Mouse (Mus musculus) heart, embryonic 11.5 days (tissue): ENCODE data around the gene R3hdm2. TPM values are rescaled to one million over a fixed set of nuclear protein-coding genes. Genes with fewer than 3 reads are reported as not detected.

Experiments used
- ATAC-seq: fragments of 200-750 bp; cut with Nextera tagmentation; replicated peaks from 2 replicates; pipeline ENCODE4 v1.8.0; 2017; ENCODE audit warnings: moderate library complexity; ENCODE audit not compliant: insufficient number of reproducible peaks, low FRiP score, low TSS enrichment
- H3K27ac ChIP-seq: fragments of 300-500 bp; sonication (generic); 2 replicates; pipeline ENCODE4 v1.5.1; 2014; ENCODE audit warnings: mild to moderate bottlenecking, low read depth, low read length
- H3K27me3 ChIP-seq: fragments of 300-500 bp; sonication (generic); 2 replicates; pipeline ENCODE4 v1.6.1; 2014; ENCODE audit warnings: mild to moderate bottlenecking, low read length, mixed read lengths; ENCODE audit not compliant: control insufficient read depth, insufficient read depth
- H3K36me3 ChIP-seq: fragments of 300-500 bp; sonication (generic); 2 replicates; pipeline ENCODE4 v1.6.1; 2014; ENCODE audit warnings: mild to moderate bottlenecking, low read length, moderate library complexity, mixed read lengths; ENCODE audit not compliant: control insufficient read depth, insufficient read depth
- H3K4me1 ChIP-seq: fragments of 300-500 bp; sonication (generic); 2 replicates; pipeline ENCODE4 v1.6.1; 2014; ENCODE audit warnings: low read length; ENCODE audit not compliant: control insufficient read depth, insufficient read depth
- H3K4me2 ChIP-seq: fragments of 300-500 bp; sonication (generic); 2 replicates; pipeline ENCODE4 v1.6.1; 2014; ENCODE audit warnings: mild to moderate bottlenecking, moderate library complexity
- H3K4me3 ChIP-seq: fragments of 300-500 bp; sonication (generic); 2 replicates; pipeline ENCODE4 v1.5.1; 2014; ENCODE audit warnings: low read depth, low read length
- H3K9ac ChIP-seq: fragments of 300-500 bp; sonication (generic); 2 replicates; pipeline ENCODE4 v1.6.1; 2014; ENCODE audit warnings: mild to moderate bottlenecking, low read depth, low read length, moderate library complexity
- H3K9me3 ChIP-seq: fragments of 300-500 bp; sonication (generic); replicated peaks from 2 replicates; pipeline ENCODE4 v1.6.1; 2016; ENCODE audit warnings: low read length; ENCODE audit not compliant: control insufficient read depth
- WGBS: fragments of 180-500 bp; shearing (Covaris S2); extraction: QIAGEN DNeasy Blood & Tissue Kit; methylation state at CpG from one replicate; pipeline ENCODE4 v1.1.7; 2014; ENCODE audit not compliant: insufficient replicate concordance; 5-methylcytosine and 5-hydroxymethylcytosine counted together
- polyA plus RNA-seq: library from polyadenylated mRNA; unstranded; fragments of >200 nt; fragmentation: Nextera tagmentation; extraction: Ambion mirVana; gene quantifications from 2 replicates; pipeline ENCODE4 v1.2.1, GENCODE M21; 2014

R3hdm2 gene
- polyA plus RNA-seq, 1 experiment from 2014 or later = 30.3 TPM

GRCm38 (mm10) chr10:127519041-127519701 lies 139.0 kb downstream of the R3hdm2 start:
- peaks cover 36% of the 10 kb centered on the region for H3K4me1 ChIP-seq
- no peak overlapping the region for H3K27ac ChIP-seq
- H3K36me3 ChIP-seq = peaks cover 8% of the 10 kb centered on the region; the same call in 1 of the 2 replicates
- ATAC-seq = no peak
- H3K9me3 ChIP-seq = no peaks in the 10 kb centered on the region
- peaks cover 32% of the 10 kb centered on the region for H3K27me3 ChIP-seq
- no peak overlapping the region for H3K9ac ChIP-seq
- H3K4me2 ChIP-seq = no peak overlapping the region
- 94% methylated on average over 25 of the region's 26 CpGs for WGBS
- H3K4me3 ChIP-seq = no peak overlapping the region

- Histone ChIP-seq H3K36me3 (peaks cover 8% of the 10 kb centered on the region; the same call in 1 of the 2 replicates), H3K4me3 (peak overlapping the region; percentile 12; the same call in 1 of the 2 replicates), H3K4me2 (peak overlapping the region; percentile 75), H3K4me1 (peaks cover 26% of the 10 kb centered on the region), H3K9me3 (no peaks in the 10 kb centered on the region), H3K9ac (no peak overlapping the region), H3K27ac (no peak overlapping the region), H3K27me3 (peaks cover 32% of the 10 kb centered on the region)
- 90% methylated on average over 37 of the region's 37 CpGs for WGBS
- no peak for ATAC-seq
Observed at GRCm38 (mm10) chr10:127519903-127520713, 140.0 kb downstream of the R3hdm2 start.

- ATAC-seq = no peak
- H3K9ac ChIP-seq = peak overlapping the region; percentile 56; the same call in 1 of the 2 replicates
- no peak overlapping the region for H3K27ac ChIP-seq
- peaks cover 25% of the 10 kb centered on the region for H3K4me1 ChIP-seq
- peak overlapping the region; percentile 75 for H3K4me2 ChIP-seq
- peaks cover 8% of the 10 kb centered on the region; the same call in 1 of the 2 replicates for H3K36me3 ChIP-seq
- no peaks in the 10 kb centered on the region for H3K9me3 ChIP-seq
- H3K27me3 ChIP-seq = peaks cover 34% of the 10 kb centered on the region
- WGBS = 81% methylated on average over 20 of the region's 20 CpGs
- peak overlapping the region; percentile 55 for H3K4me3 ChIP-seq
Observed at GRCm38 (mm10) chr10:127520714-127521357, 140.7 kb downstream of the R3hdm2 start.

GRCm38 (mm10) chr10:127521611-127522080 lies 141.5 kb downstream of the R3hdm2 start:
- H3K27me3 ChIP-seq = peaks cover 36% of the 10 kb centered on the region
- WGBS = 10% methylated on average over 12 of the region's 12 CpGs
- ATAC-seq = no peak

GRCm38 (mm10) chr10:127522088-127522581 lies 142.0 kb downstream of the R3hdm2 start, which contains the start of gene Shmt2:
Gene Shmt2, minus strand, starts transcription at chr10:127522444.
- H3K27ac ChIP-seq = no peak within 1 kb of the TSS
- peaks cover 41% of the 10 kb centered on the region for H3K27me3 ChIP-seq
- peak; percentile 58 for ATAC-seq
- H3K4me2 ChIP-seq = peak within 1 kb of the TSS; percentile 75
- peak within 1 kb of the TSS; percentile 55 for H3K4me3 ChIP-seq
- WGBS = under 1% methylated on average over 21 of the region's 21 CpGs
- peaks cover 8% of the 10 kb centered on the region; the same call in 1 of the 2 replicates for H3K36me3 ChIP-seq
- H3K9ac ChIP-seq = peak within 1 kb of the TSS; percentile 56
- H3K4me1 ChIP-seq = peaks cover 22% of the 10 kb centered on the region
- H3K9me3 ChIP-seq = no peaks in the 10 kb centered on the region

More at GRCm38 (mm10) chr10:127521611-127522080, 141.5 kb downstream of the R3hdm2 start:
- Histone ChIP-seq H3K9me3 (no peaks in the 10 kb centered on the region), H3K4me1 (peaks cover 22% of the 10 kb centered on the region), H3K4me3 (peak overlapping the region; percentile 55), H3K9ac (peak overlapping the region; percentile 56), H3K4me2 (peak overlapping the region; percentile 75), H3K36me3 (peaks cover 8% of the 10 kb centered on the region; the same call in 1 of the 2 replicates), H3K27ac (no peak overlapping the region)

- Histone ChIP-seq H3K27me3 (peaks cover 68% of the 10 kb centered on the region), H3K27ac (no peak overlapping the region), H3K9me3 (no peaks in the 10 kb centered on the region), H3K4me3 (no peak overlapping the region; the same call in 1 of the 2 replicates), H3K4me1 (peaks cover 23% of the 10 kb centered on the region), H3K9ac (no peak overlapping the region), H3K4me2 (peak overlapping the region; percentile 1; the same call in 1 of the 2 replicates), H3K36me3 (peaks cover 3% of the 10 kb centered on the region; the same call in 1 of the 2 replicates)
- ATAC-seq = no peak
- 2% methylated on average over 22 of the region's 23 CpGs for WGBS
Observed at GRCm38 (mm10) chr10:127524646-127525255, 144.6 kb downstream of the R3hdm2 start.

- no peak overlapping the region for H3K27ac ChIP-seq
- peak overlapping the region; percentile 29 for H3K4me3 ChIP-seq
- peak overlapping the region; percentile 51 for H3K4me2 ChIP-seq
- 3% methylated on average over 26 of the region's 26 CpGs for WGBS
- no peak for ATAC-seq
- no peak overlapping the region for H3K9ac ChIP-seq
- peaks cover 21% of the 10 kb centered on the region for H3K4me1 ChIP-seq
- H3K27me3 ChIP-seq = peaks cover 80% of the 10 kb centered on the region
- H3K9me3 ChIP-seq = no peaks in the 10 kb centered on the region
- no peaks in the 10 kb centered on the region for H3K36me3 ChIP-seq
Observed at GRCm38 (mm10) chr10:127526048-127526447, 145.9 kb downstream of the R3hdm2 start.
